Mouse (Mus musculus): ENCODE results near the gene Tespa1. TPM values are rescaled to one million over a fixed set of nuclear protein-coding genes. Genes with fewer than 3 reads are reported as not detected.
"Not testable (repeated sequence)": the region's sequence is repeated elsewhere in the genome, so short reads cannot be mapped to it uniquely, and the experiment has no call there.

Gene Tespa1
- polyA plus RNA-seq (2017; shearing (Covaris generic)): 100 to 1,000 TPM; 183 to 507 (median 400) TPM

- peak; percentile 96 for ATAC-seq
Measured at GRCm38 (mm10) chr10:130322637-130323036, at the start of gene Tespa1. TSS of gene Tespa1 (plus strand) at chr10:130322870.

- no peak for ATAC-seq
Measured at GRCm38 (mm10) chr10:130275759-130276158, 46.9 kb upstream of the Tespa1 start.

- no peak for ATAC-seq
Measured at GRCm38 (mm10) chr10:130276496-130276895, 46.2 kb upstream of the Tespa1 start.

- no peak for ATAC-seq
Measured at GRCm38 (mm10) chr10:130280066-130280465, 42.6 kb upstream of the Tespa1 start, which contains the start of gene Neurod4. TSS of gene Neurod4 (minus strand) at chr10:130280240.

GRCm38 (mm10) chr10:130281982-130282449 is 40.7 kb upstream of the Tespa1 start:
- ATAC-seq: no peak

- no peak for ATAC-seq
Measured at GRCm38 (mm10) chr10:130287201-130287600, 35.5 kb upstream of the Tespa1 start.

- no peak for ATAC-seq
Measured at GRCm38 (mm10) chr10:130288007-130288406, 34.7 kb upstream of the Tespa1 start.

- ATAC-seq: no peak
Measured at GRCm38 (mm10) chr10:130293741-130294408, 28.8 kb upstream of the Tespa1 start.

GRCm38 (mm10) chr10:130298748-130299147 is 23.9 kb upstream of the Tespa1 start:
- peak; percentile 77 for ATAC-seq

GRCm38 (mm10) chr10:130304138-130304537 is 18.5 kb upstream of the Tespa1 start:
- ATAC-seq: not testable (repeated sequence)

- peak; percentile 84 for ATAC-seq
Measured at GRCm38 (mm10) chr10:130311534-130312227, 11.0 kb upstream of the Tespa1 start.

- peak; percentile 79 for ATAC-seq
Measured at GRCm38 (mm10) chr10:130313531-130313930, 9.1 kb upstream of the Tespa1 start.

GRCm38 (mm10) chr10:130314110-130314829 is 8.4 kb upstream of the Tespa1 start:
- no peak for ATAC-seq

GRCm38 (mm10) chr10:130315846-130316245 is 6.8 kb upstream of the Tespa1 start:
- ATAC-seq: no peak

GRCm38 (mm10) chr10:130318720-130319119 is 4.0 kb upstream of the Tespa1 start:
- no peak for ATAC-seq

GRCm38 (mm10) chr10:130320715-130321114 is 2.0 kb upstream of the Tespa1 start:
- ATAC-seq: no peak

- ATAC-seq: no peak
Measured at GRCm38 (mm10) chr10:130322062-130322461, 608 bp upstream of the Tespa1 start.

- ATAC-seq: peak; percentile 15
Measured at GRCm38 (mm10) chr10:130324243-130324642, 1.6 kb downstream of the Tespa1 start.

- peak; percentile 80 for ATAC-seq
Measured at GRCm38 (mm10) chr10:130330711-130331110, 8.0 kb downstream of the Tespa1 start.

GRCm38 (mm10) chr10:130336385-130336784 is 13.7 kb downstream of the Tespa1 start:
- ATAC-seq: peak; percentile 83

- ATAC-seq: no peak
Measured at GRCm38 (mm10) chr10:130337581-130337980, 14.9 kb downstream of the Tespa1 start.

- not testable (repeated sequence) for ATAC-seq
Measured at GRCm38 (mm10) chr10:130340050-130340449, 17.4 kb downstream of the Tespa1 start.

GRCm38 (mm10) chr10:130344056-130344455 is 21.4 kb downstream of the Tespa1 start:
- peak; percentile 84 for ATAC-seq
